Mouse (Mus musculus) layer of hippocampus, adult 2 months (tissue): ENCODE measurements around the gene Zfp174. TPM values are rescaled to one million over a fixed set of nuclear protein-coding genes. Genes with fewer than 3 reads are reported as not detected.
"Not testable (repeated sequence)": the region's sequence is repeated elsewhere in the genome, so short reads cannot be mapped to it uniquely, and the experiment has no call there.

Experiments
- DNase-seq, 2 experiments: peaks; one replicate each; pipeline ENCODE4 v3.0.0; 2022; ENCODE audit warnings: low spot score in 2 of 2
- H3K27ac ChIP-seq: fragments of 200-600 bp; 2 replicates; pipeline ENCODE4 v1.8.1; 2022
- H3K4me3 ChIP-seq: fragments of 200-600 bp; 2 replicates; pipeline ENCODE4 v1.8.1; 2022; ENCODE audit warnings: mild to moderate bottlenecking
- CTCF ChIP-seq: fragments of 200-600 bp; conservative IDR thresholded peaks from 2 replicates; pipeline ENCODE4 v1.8.1; 2022; ENCODE audit warnings: antibody characterized with exemption, mild to moderate bottlenecking, moderate library complexity
- long read RNA-seq, 2 experiments: library from polyadenylated mRNA; stranded (forward); transcript quantifications; one replicate each; pipeline ENCODE4 v2.0.0; 2021; ENCODE audit warnings: borderline mapping rate in 2 of 2
- total RNA-seq, 2 experiments: library from RNA; stranded (reverse); gene quantifications; 2 replicates each; pipeline ENCODE4 v1.2.3; 2021

Gene Zfp174
- 1 to 10 TPM; 4.8 to 5.3 TPM for total RNA-seq
- long read RNA-seq, experiment 1, full-length matches to known transcripts: 3 of 5 reads
- long read RNA-seq, experiment 1, partial matches to known transcripts: 1 of 5 reads
- long read RNA-seq, experiment 1, other reads (novel, unspliced or antisense): 1 of 5 reads
- long read RNA-seq, experiment 2, full-length matches to known transcripts: 3 of 4 reads
- long read RNA-seq, experiment 2, partial matches to known transcripts: 0 of 4 reads
- long read RNA-seq, experiment 2, other reads (novel, unspliced or antisense): 1 of 4 reads

GRCm38 (mm10) chr16:3846711-3847518 lies at the start of gene Zfp174:
Gene Zfp174 (plus strand): TSS chr16:3847268.
- peak within 1 kb of the TSS; percentile 95 for H3K27ac ChIP-seq
- peak within 1 kb of the TSS; percentile 61 for H3K4me3 ChIP-seq
- TF ChIP-seq CTCF: no peak
- peak; percentile 94 to 98 for DNase-seq

GRCm38 (mm10) chr16:3808176-3808575 lies 38.9 kb upstream of the Zfp174 start:
- Histone ChIP-seq H3K27ac (no peak overlapping the region), H3K4me3 (no peak overlapping the region)
- DNase-seq: no peak
- no peak for TF ChIP-seq CTCF

GRCm38 (mm10) chr16:3814667-3815066 lies 32.4 kb upstream of the Zfp174 start:
- not testable (repeated sequence) for H3K27ac ChIP-seq, H3K4me3 ChIP-seq, DNase-seq

- no peak overlapping the region for H3K27ac ChIP-seq
- no peak overlapping the region for H3K4me3 ChIP-seq
- no peak for TF ChIP-seq CTCF
- DNase-seq: no peak
Measured at GRCm38 (mm10) chr16:3820202-3820601, 26.9 kb upstream of the Zfp174 start.

GRCm38 (mm10) chr16:3828021-3828420 lies 19.0 kb upstream of the Zfp174 start:
- no peak for TF ChIP-seq CTCF
- no peak for DNase-seq
- Histone ChIP-seq H3K27ac (no peak overlapping the region), H3K4me3 (no peak overlapping the region)

GRCm38 (mm10) chr16:3829727-3830126 lies 17.3 kb upstream of the Zfp174 start:
- H3K27ac ChIP-seq: no peak overlapping the region
- no peak for TF ChIP-seq CTCF
- no peak overlapping the region for H3K4me3 ChIP-seq
- no peak for DNase-seq

- no peak within 1 kb of the TSS for H3K27ac ChIP-seq
- H3K4me3 ChIP-seq: no peak within 1 kb of the TSS
- DNase-seq: no peak
- TF ChIP-seq CTCF: peak; percentile 42
Measured at GRCm38 (mm10) chr16:3830588-3831109, 16.4 kb upstream of the Zfp174 start, which contains the start of gene Olfr15. Gene Olfr15 (plus strand): TSS chr16:3830878.

- no peak for DNase-seq
- Histone ChIP-seq H3K4me3 (no peak overlapping the region), H3K27ac (no peak overlapping the region)
- no peak for TF ChIP-seq CTCF
Measured at GRCm38 (mm10) chr16:3835461-3835860, 11.6 kb upstream of the Zfp174 start.

- peak; percentile 41 to 55 for DNase-seq
- Histone ChIP-seq H3K27ac (no peak overlapping the region), H3K4me3 (no peak overlapping the region)
- TF ChIP-seq CTCF: peak; percentile 83
Measured at GRCm38 (mm10) chr16:3839157-3839885, 7.7 kb upstream of the Zfp174 start.

GRCm38 (mm10) chr16:3842989-3843388 lies 4.1 kb upstream of the Zfp174 start:
- DNase-seq: no peak
- Histone ChIP-seq H3K4me3 (no peak overlapping the region), H3K27ac (no peak overlapping the region)
- no peak for TF ChIP-seq CTCF

- no peak for TF ChIP-seq CTCF
- Histone ChIP-seq H3K4me3 (no peak overlapping the region), H3K27ac (no peak overlapping the region)
- no peak for DNase-seq
Measured at GRCm38 (mm10) chr16:3843796-3844195, 3.3 kb upstream of the Zfp174 start.

GRCm38 (mm10) chr16:3847871-3848270 lies 803 bp downstream of the Zfp174 start:
- no peak for TF ChIP-seq CTCF
- no peak for DNase-seq
- Histone ChIP-seq H3K4me3 (peak overlapping the region; percentile 61), H3K27ac (peak overlapping the region; percentile 95)

- no peak overlapping the region for H3K4me3 ChIP-seq
- H3K27ac ChIP-seq: no peak overlapping the region
- no peak for DNase-seq
- TF ChIP-seq CTCF: peak; percentile 62
Measured at GRCm38 (mm10) chr16:3848416-3848815, 1.3 kb downstream of the Zfp174 start.

GRCm38 (mm10) chr16:3851301-3851700 lies 4.2 kb downstream of the Zfp174 start:
- not testable (repeated sequence) for H3K27ac ChIP-seq, DNase-seq

More at GRCm38 (mm10) chr16:3851301-3851700, 4.2 kb downstream of the Zfp174 start:
- H3K4me3 ChIP-seq: not testable (repeated sequence)
